Mouse (Mus musculus) heart, postnatal 0 days (tissue): Measurements from ENCODE around the gene Zbtb8os.

ENCODE experiments used
- CTCF ChIP-seq: IDR thresholded peaks from 2 replicates; pipeline ENCODE4 v1.5.1; 2016; ENCODE audit warnings: antibody characterized with exemption, control low read depth, low read depth
- EP300 ChIP-seq: IDR thresholded peaks from 2 replicates; pipeline ENCODE4 v1.6.1; 2016; ENCODE audit warnings: antibody characterized with exemption, low read depth

GRCm38 (mm10) chr4:129353176-129353575, 17.7 kb downstream of the Zbtb8os start:
- TF ChIP-seq CTCF (no peak), EP300 (no peak)
